Mouse (Mus musculus) ES-E14 (cell line): ENCODE results near the gene Spred2. TPM values are rescaled to one million over a fixed set of nuclear protein-coding genes. Genes with fewer than 3 reads are reported as not detected.

Source experiments
- DNase-seq: peaks from one replicate; pipeline ENCODE4 v3.0.0-alpha.2; 2013; ENCODE audit warnings: low read depth, low spot score
- H3K27ac ChIP-seq: 2 replicates; pipeline ENCODE4 v1.5.1; 2012; ENCODE audit warnings: low read depth, mild to moderate bottlenecking, low read length, moderate library complexity, mixed read lengths; ENCODE audit not compliant: poor library complexity, insufficient read depth, severe bottlenecking
- H3K36me3 ChIP-seq: 2 replicates; pipeline ENCODE4 v1.6.1; 2012; ENCODE audit warnings: mild to moderate bottlenecking, low read length, moderate library complexity, mixed read lengths; ENCODE audit not compliant: control insufficient read depth, poor library complexity, insufficient read depth, severe bottlenecking
- H3K4me1 ChIP-seq, 2 experiments: fragments of 150-350 bp in 1 of 2; sonication (generic) in 1 of 2; 2 replicates each; pipeline ENCODE4 v1.6.1; 2012; ENCODE audit warnings: low read length in 2 of 2, mild to moderate bottlenecking in 1 of 2, mixed read lengths in 1 of 2; ENCODE audit not compliant: control insufficient read depth in 2 of 2, insufficient read depth in 2 of 2, poor library complexity in 1 of 2
- H3K4me3 ChIP-seq, 2 experiments: fragments of 150-350 bp in 1 of 2; sonication (generic) in 1 of 2; 2 replicates each; pipeline ENCODE4 v1.5.1; 2012; ENCODE audit warnings: low read length in 2 of 2, low read depth in 1 of 2, mild to moderate bottlenecking in 1 of 2, mixed read lengths in 1 of 2; ENCODE audit not compliant: insufficient read depth in 1 of 2, poor library complexity in 1 of 2, severe bottlenecking in 1 of 2
- H3K9ac ChIP-seq: 2 replicates; pipeline ENCODE4 v1.6.1; 2012; ENCODE audit warnings: low read depth, mild to moderate bottlenecking, low read length, mixed read lengths; ENCODE audit not compliant: poor library complexity, insufficient read depth, severe bottlenecking
- H3K9me3 ChIP-seq: fragments of 150-350 bp; sonication (generic); 2 replicates; pipeline ENCODE4 v1.6.1; 2012; ENCODE audit warnings: low read depth, mild to moderate bottlenecking, low read length; ENCODE audit not compliant: control insufficient read depth, insufficient read depth
- CHD2 ChIP-seq: IDR thresholded peaks from 2 replicates; pipeline ENCODE4 v1.6.1; 2014; ENCODE audit warnings: mild to moderate bottlenecking, low read depth, low read length, inconsistent platforms
- HCFC1 ChIP-seq: IDR thresholded peaks from 2 replicates; pipeline ENCODE4 v1.6.1; 2012; ENCODE audit warnings: low read length, inconsistent platforms, borderline replicate concordance; ENCODE audit not compliant: insufficient read depth
- MAFK ChIP-seq: IDR thresholded peaks from 2 replicates; pipeline ENCODE4 v1.6.1; 2014; ENCODE audit warnings: mild to moderate bottlenecking, low read depth, low read length, inconsistent platforms; ENCODE audit not compliant: insufficient read depth
- ZC3H11A ChIP-seq: IDR thresholded peaks from 2 replicates; pipeline ENCODE4 v1.6.1; 2012; ENCODE audit warnings: low read depth, mild to moderate bottlenecking, inconsistent platforms, low read length, borderline replicate concordance
- ZNF384 ChIP-seq: IDR thresholded peaks from 2 replicates; pipeline ENCODE4 v1.6.1; 2012; ENCODE audit warnings: low read depth, low read length, inconsistent platforms
- in situ Hi-C, 2 experiments: fragments of 600-800 bp; cut with MboI; formaldehyde crosslinking; loops; one replicate each; pipeline ENCODE4 v1.15.1; 2025; ENCODE audit warnings: low sequenced_read_pairs in 2 of 2, inconsistent platforms in 1 of 2; ENCODE audit not compliant: unreplicated experiment in 2 of 2
- total RNA-seq: library from RNA; depleted of rRNA; stranded (reverse); fragments of 300-350 nt; gene quantifications from 2 replicates; pipeline ENCODE4 v1.2.3, GENCODE M21; 2012

The Spred2 gene
- total RNA-seq, 1 experiment = 19.4 TPM

- no peak for DNase-seq
- Histone ChIP-seq H3K9me3 (no peaks in the 10 kb centered on the region), H3K9ac (no peak overlapping the region), H3K36me3 (no peaks in the 10 kb centered on the region), H3K4me1 (peaks cover 17% of the 10 kb centered on the region in 2 experiments; a peak in 3 of 4 replicates), H3K27ac (no peak overlapping the region), H3K4me3 (no peak overlapping the region)
- TF ChIP-seq CHD2 (no peak), ZC3H11A (no peak), MAFK (no peak), HCFC1 (no peak), ZNF384 (no peak)
- in situ Hi-C loops = no loop called here
Measured at GRCm38 (mm10) chr11:19921723-19922122, 2.5 kb upstream of the Spred2 start.

GRCm38 (mm10) chr11:19922208-19922607 lies 2.0 kb upstream of the Spred2 start:
- no peak for TF ChIP-seq CHD2
- no peak for TF ChIP-seq ZNF384
- no peak for TF ChIP-seq ZC3H11A
- no peak for TF ChIP-seq HCFC1
- TF ChIP-seq MAFK = no peak

GRCm38 (mm10) chr11:19924757-19925148 lies 578 bp downstream of the Spred2 start:
- Histone ChIP-seq H3K36me3 (peaks cover 4% of the 10 kb centered on the region; the same call in 1 of the 2 replicates), H3K4me3 (peak overlapping the region; percentile 55 to 77), H3K27ac (peak overlapping the region; percentile 90), H3K9me3 (no peaks in the 10 kb centered on the region), H3K9ac (peak overlapping the region; percentile 96), H3K4me1 (peaks cover 7 to 15% of the 10 kb centered on the region in 2 experiments; a peak in 3 of 4 replicates)
- no peak for DNase-seq
- no peak for TF ChIP-seq ZNF384
- TF ChIP-seq CHD2 = no peak
- TF ChIP-seq ZC3H11A = no peak
- no peak for TF ChIP-seq MAFK
- no peak for TF ChIP-seq HCFC1
- in situ Hi-C loops = no loop called here

More at GRCm38 (mm10) chr11:19922208-19922607, 2.0 kb upstream of the Spred2 start:
- Histone ChIP-seq H3K4me3 (no peak overlapping the region), H3K4me1 (peaks cover 15% of the 10 kb centered on the region in 2 experiments; a peak in 3 of 4 replicates), H3K36me3 (no peaks in the 10 kb centered on the region), H3K27ac (no peak overlapping the region), H3K9me3 (no peaks in the 10 kb centered on the region), H3K9ac (no peak overlapping the region)
- no peak for DNase-seq
- in situ Hi-C loops = no loop called here

GRCm38 (mm10) chr11:19925149-19925975 lies 1.2 kb downstream of the Spred2 start:
- in situ Hi-C loops = no loop called here
- Histone ChIP-seq H3K4me3 (peak overlapping the region; percentile 55 to 77), H3K9ac (peak overlapping the region; percentile 96), H3K9me3 (no peaks in the 10 kb centered on the region), H3K27ac (peak overlapping the region; percentile 90), H3K36me3 (peaks cover 4% of the 10 kb centered on the region; the same call in 1 of the 2 replicates), H3K4me1 (peaks cover 8 to 15% of the 10 kb centered on the region in 2 experiments; a peak in 3 of 4 replicates)
- TF ChIP-seq MAFK (no peak), ZNF384 (peak; percentile 93)
- DNase-seq = peak; percentile 35
